Mouse (Mus musculus): ENCODE data around the gene Chst5.
"Not testable (repeated sequence)": the region's sequence is repeated elsewhere in the genome, so short reads cannot be mapped to it uniquely, and the experiment has no call there.

Gene Chst5

GRCm38 (mm10) chr8:111875758-111876157 lies 34.5 kb downstream of the Chst5 start:
- no peak for DNase-seq (ENCODE audit: low spot score)

- no peak for DNase-seq (ENCODE audit: low spot score)
Measured at GRCm38 (mm10) chr8:111871278-111871677, 39.0 kb downstream of the Chst5 start.

- no peak for DNase-seq (ENCODE audit: low spot score)
Measured at GRCm38 (mm10) chr8:111870379-111870778, 39.9 kb downstream of the Chst5 start.

GRCm38 (mm10) chr8:111868664-111869063 lies 41.6 kb downstream of the Chst5 start:
- no peak for DNase-seq (ENCODE audit: low spot score)

- DNase-seq (ENCODE audit: low spot score), result no peak
Measured at GRCm38 (mm10) chr8:111865857-111866256, 44.4 kb downstream of the Chst5 start.

- DNase-seq (ENCODE audit: low spot score), result no peak
Measured at GRCm38 (mm10) chr8:111865130-111865852, 45.0 kb downstream of the Chst5 start.

GRCm38 (mm10) chr8:111864648-111865047 lies 45.6 kb downstream of the Chst5 start:
- DNase-seq (ENCODE audit: low spot score), result no peak

- DNase-seq (ENCODE audit: low spot score), result no peak
Measured at GRCm38 (mm10) chr8:111863280-111863679, 47.0 kb downstream of the Chst5 start.

GRCm38 (mm10) chr8:111855977-111856376 lies 54.3 kb downstream of the Chst5 start:
- no peak for DNase-seq (ENCODE audit: low spot score)

GRCm38 (mm10) chr8:111853861-111854501 lies 56.3 kb downstream of the Chst5 start, which contains the start of gene Cfdp1:
Cfdp1 (minus strand) TSS chr8:111854291.
- peak; percentile 92 for DNase-seq (ENCODE audit: low spot score)

GRCm38 (mm10) chr8:111853219-111853618 lies 57.0 kb downstream of the Chst5 start:
- DNase-seq (ENCODE audit: low spot score), result not testable (repeated sequence)

GRCm38 (mm10) chr8:111846746-111847145 lies 63.5 kb downstream of the Chst5 start:
- DNase-seq (ENCODE audit: low spot score), result no peak

Data from spleen, adult 12 weeks (tissue).